Mouse (Mus musculus) hindbrain, embryonic 13.5 days (tissue): ENCODE measurements around the gene Gm17660. TPM values are rescaled to one million over a fixed set of nuclear protein-coding genes. Genes with fewer than 3 reads are reported as not detected.

Experiments used
- ATAC-seq: fragments of 200-750 bp; cut with Nextera tagmentation; 2 replicates; pipeline ENCODE4 v1.8.0; 2017; ENCODE audit warnings: moderate TSS enrichment; ENCODE audit not compliant: low FRiP score
- H3K27ac ChIP-seq: fragments of 300-500 bp; sonication (generic); 2 replicates; pipeline ENCODE4 v1.5.1; 2015; ENCODE audit warnings: inconsistent platforms, mild to moderate bottlenecking, moderate library complexity
- H3K27me3 ChIP-seq: fragments of 300-500 bp; sonication (generic); 2 replicates; pipeline ENCODE4 v1.6.1; 2015; ENCODE audit warnings: mild to moderate bottlenecking, inconsistent platforms
- H3K36me3 ChIP-seq: fragments of 300-500 bp; sonication (generic); 2 replicates; pipeline ENCODE4 v1.6.1; 2015; ENCODE audit warnings: mild to moderate bottlenecking, inconsistent platforms
- H3K4me1 ChIP-seq: fragments of 300-500 bp; sonication (generic); replicated peaks from 2 replicates; pipeline ENCODE4 v1.6.1; 2015; ENCODE audit warnings: inconsistent platforms
- H3K4me2 ChIP-seq: fragments of 300-500 bp; sonication (generic); 2 replicates; pipeline ENCODE4 v1.6.1; 2015; ENCODE audit warnings: inconsistent platforms, mild to moderate bottlenecking, moderate library complexity
- H3K4me3 ChIP-seq: fragments of 300-500 bp; sonication (generic); 2 replicates; pipeline ENCODE4 v1.5.1; 2015; ENCODE audit warnings: mild to moderate bottlenecking, inconsistent platforms
- H3K9ac ChIP-seq: fragments of 300-500 bp; sonication (generic); 2 replicates; pipeline ENCODE4 v1.6.1; 2015; ENCODE audit warnings: mild to moderate bottlenecking, inconsistent platforms
- H3K9me3 ChIP-seq: fragments of 300-500 bp; sonication (generic); 2 replicates; pipeline ENCODE4 v1.6.1; 2016; ENCODE audit warnings: inconsistent platforms
- WGBS: fragments of 180-500 bp; shearing (Covaris S2); methylation state at CpG from one replicate; pipeline ENCODE4 v1.1.7; 2015; 5-methylcytosine and 5-hydroxymethylcytosine counted together
- polyA plus RNA-seq: library from polyadenylated mRNA; unstranded; fragments of >200 nt; fragmentation: Nextera tagmentation; extraction: Ambion mirVana; gene quantifications from 2 replicates; pipeline ENCODE4 v1.2.1, GENCODE M21; 2015

Gene Gm17660
- polyA plus RNA-seq, 1 experiment from 2014 or later = not detected

DNA sequence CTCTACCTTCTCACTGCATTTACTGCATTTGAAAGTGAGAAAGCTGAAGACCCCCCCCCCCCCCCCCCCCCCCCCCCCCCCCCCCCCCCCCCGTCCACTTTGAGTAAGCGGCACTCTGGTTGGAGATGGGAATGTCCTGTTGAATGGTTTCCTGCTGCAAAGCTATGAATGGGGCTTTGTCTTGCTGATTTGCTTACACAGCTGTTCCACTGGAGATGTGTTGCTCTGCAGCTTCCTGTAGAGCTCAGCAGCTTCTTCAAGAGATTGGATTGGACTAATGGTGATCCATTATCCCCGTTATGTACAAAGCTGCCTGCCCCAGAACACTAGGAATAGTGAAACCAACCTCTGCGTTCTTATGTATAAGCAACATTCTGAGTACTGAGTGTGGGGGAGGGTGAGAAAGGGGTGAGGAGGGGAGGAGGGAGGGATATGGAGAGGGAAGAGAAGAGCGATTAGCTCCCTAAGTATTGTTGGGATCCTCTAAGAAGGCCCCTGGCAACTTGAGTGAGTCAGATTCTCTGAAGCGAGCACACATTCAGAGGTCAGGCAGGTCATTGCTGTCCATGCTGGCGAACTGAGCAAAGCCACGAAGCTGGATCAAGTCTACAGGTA, 5.0 kb downstream of the Gm17660 start:
- ATAC-seq = peak; percentile 87
- 1% methylated on average over 6 of the region's 8 CpGs for WGBS
- H3K36me3 ChIP-seq = no peaks in the 10 kb centered on the region
- H3K4me3 ChIP-seq = no peak overlapping the region
- H3K4me2 ChIP-seq = 0 out of 2 replicates have a peak overlapping the region, but pooled peaks have one; percentile 17
- H3K9ac ChIP-seq = no peak overlapping the region
- H3K9me3 ChIP-seq = no peaks in the 10 kb centered on the region
- H3K27ac ChIP-seq = peak overlapping the region; percentile 77
- H3K4me1 ChIP-seq = peaks cover 8% of the 10 kb centered on the region
- no peaks in the 10 kb centered on the region for H3K27me3 ChIP-seq

DNA sequence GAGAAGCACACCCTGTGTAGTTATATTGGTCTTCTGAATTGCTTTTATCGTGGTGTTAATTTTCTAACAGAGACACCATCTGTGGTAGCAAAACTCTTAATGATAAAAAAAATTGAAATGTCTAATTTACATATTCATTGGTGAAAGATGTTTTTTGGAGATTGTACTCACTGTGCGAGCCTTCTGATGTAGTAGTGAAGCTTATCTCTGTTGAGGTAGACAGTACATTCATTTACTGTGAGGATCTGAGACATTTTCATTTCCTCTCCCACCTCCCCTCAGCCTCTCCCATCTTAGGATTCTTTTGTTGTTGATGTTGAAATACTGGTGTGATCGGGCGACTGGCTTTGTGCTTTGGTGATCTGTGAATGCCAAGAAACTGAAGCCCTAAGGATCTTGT, 6.4 kb downstream of the Gm17660 start:
- WGBS = 50% methylated on average over 4 of the region's 4 CpGs
- Histone ChIP-seq H3K27me3 (no peaks in the 10 kb centered on the region), H3K4me2 (no peak overlapping the region), H3K4me1 (peaks cover 8% of the 10 kb centered on the region), H3K4me3 (no peak overlapping the region), H3K27ac (no peak overlapping the region), H3K9ac (no peak overlapping the region), H3K36me3 (no peaks in the 10 kb centered on the region), H3K9me3 (no peaks in the 10 kb centered on the region)
- ATAC-seq = no peak

DNA sequence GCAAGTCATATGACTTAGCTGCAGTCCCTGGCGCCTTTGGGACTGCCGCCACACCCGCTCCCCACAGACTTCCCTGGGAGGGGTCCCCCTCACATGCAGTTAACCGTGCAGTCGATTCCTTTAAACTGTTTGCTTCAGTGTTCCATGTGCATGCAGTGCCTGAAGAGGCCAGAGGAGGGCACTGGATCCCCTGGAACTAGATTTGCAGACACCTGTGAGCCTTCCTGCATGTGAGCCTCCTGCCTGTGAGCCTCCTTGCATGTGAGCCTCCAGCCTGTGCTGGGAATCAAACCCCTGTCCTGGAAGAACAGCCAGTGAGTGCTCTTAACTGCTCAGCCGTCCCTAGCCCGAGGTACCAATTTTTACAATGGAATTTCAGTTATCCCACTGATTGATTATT, 8.7 kb downstream of the Gm17660 start:
- Histone ChIP-seq H3K9ac (no peak overlapping the region), H3K4me1 (peaks cover 8% of the 10 kb centered on the region), H3K36me3 (peaks cover 6% of the 10 kb centered on the region), H3K4me2 (no peak overlapping the region), H3K27ac (no peak overlapping the region), H3K4me3 (no peak overlapping the region), H3K9me3 (no peaks in the 10 kb centered on the region), H3K27me3 (no peaks in the 10 kb centered on the region)
- WGBS = 91% methylated on average over 7 of the region's 7 CpGs
- no peak for ATAC-seq

DNA sequence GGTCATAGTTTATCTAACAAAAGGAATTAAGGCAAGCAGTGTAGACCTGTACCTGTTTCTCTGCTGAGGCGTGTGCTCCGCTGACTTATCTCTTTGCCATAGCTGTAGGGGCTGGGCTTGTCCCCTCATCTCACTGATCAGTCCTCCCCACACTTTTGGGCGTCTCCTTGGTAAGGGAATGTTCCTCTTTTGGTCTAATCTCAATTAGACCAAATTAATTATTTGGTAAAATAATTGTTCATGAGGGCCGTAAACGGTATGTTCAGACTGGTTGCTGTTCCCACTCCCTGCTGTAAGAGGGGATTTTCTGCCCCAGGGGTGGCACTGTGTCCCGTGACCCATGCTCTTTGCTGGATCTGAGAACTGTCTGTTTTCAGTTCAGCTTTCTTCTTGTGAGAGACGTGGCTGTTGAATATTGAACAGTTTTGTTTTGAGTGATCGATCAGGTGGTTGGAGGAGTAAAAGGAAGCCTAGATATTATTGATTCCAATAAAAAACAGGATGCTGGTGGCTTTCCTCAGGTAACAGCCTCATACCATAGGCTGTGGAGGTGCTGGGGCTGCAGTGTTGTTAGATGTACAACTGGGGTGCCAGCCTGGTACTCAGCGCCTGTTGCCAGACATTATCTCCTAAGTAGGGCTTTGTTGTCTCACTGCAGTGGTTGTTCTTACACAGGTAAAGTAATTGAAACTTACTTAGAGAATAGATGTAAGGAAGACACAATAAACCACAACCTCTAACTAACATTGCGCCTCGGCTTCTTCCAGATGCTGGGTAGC, 14.4 kb downstream of the Gm17660 start:
- 93% methylated on average over 11 of the region's 11 CpGs for WGBS

DNA sequence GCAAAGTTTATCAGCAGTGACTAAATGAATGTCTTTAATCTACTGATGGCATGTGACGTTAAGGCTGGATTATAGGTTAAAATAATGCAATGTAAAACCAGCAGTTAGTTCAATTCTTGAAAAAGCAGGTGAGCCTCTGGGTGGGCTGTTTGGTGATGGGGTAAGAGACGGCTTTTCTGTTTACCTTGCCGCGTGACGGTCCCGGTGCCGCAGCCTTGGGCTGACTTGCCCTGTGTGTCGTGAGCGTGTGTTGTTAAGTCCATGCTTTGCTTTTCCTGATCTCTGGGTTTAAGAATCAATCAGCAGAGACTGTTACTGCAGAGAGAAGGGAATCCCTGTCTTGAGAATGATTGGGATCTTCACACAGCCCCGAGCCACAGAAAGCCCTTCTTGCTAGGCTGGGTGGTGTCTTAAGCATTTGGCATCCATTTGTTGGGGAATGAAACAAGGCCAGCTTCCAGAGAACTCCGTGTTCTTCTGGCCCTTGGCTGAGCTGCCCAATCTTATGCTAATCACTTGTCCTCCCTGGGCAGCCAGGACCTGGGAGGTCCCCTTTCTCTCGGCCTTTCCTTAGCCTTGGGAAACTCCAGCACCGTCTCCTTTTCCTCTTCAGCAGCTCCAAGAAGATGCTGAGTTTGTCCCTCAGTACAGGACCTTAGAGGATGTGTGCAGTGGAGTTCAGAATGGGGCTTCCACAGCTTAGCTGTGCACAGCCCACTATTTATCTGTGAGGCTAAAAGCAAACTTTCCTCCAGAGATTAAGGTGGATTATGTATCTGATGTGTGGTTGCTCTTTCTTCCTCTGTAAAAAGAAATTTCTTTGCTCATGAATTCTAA, 15.3 kb downstream of the Gm17660 start:
- H3K4me2 ChIP-seq = no peak overlapping the region
- WGBS = 81% methylated on average over 13 of the region's 13 CpGs
- no peak overlapping the region for H3K9ac ChIP-seq
- no peak overlapping the region for H3K4me3 ChIP-seq
- no peak overlapping the region for H3K27ac ChIP-seq
- H3K4me1 ChIP-seq = no peaks in the 10 kb centered on the region
- no peaks in the 10 kb centered on the region for H3K9me3 ChIP-seq
- ATAC-seq = no peak
- no peaks in the 10 kb centered on the region for H3K27me3 ChIP-seq
- peaks cover 54% of the 10 kb centered on the region for H3K36me3 ChIP-seq

More for the DNA sequence above, 14.4 kb downstream of the Gm17660 start:
- ATAC-seq = no peak
- Histone ChIP-seq H3K4me2 (no peak overlapping the region), H3K9me3 (no peaks in the 10 kb centered on the region), H3K4me1 (no peaks in the 10 kb centered on the region), H3K36me3 (peaks cover 52% of the 10 kb centered on the region), H3K27me3 (no peaks in the 10 kb centered on the region), H3K27ac (no peak overlapping the region), H3K9ac (no peak overlapping the region), H3K4me3 (no peak overlapping the region)

DNA sequence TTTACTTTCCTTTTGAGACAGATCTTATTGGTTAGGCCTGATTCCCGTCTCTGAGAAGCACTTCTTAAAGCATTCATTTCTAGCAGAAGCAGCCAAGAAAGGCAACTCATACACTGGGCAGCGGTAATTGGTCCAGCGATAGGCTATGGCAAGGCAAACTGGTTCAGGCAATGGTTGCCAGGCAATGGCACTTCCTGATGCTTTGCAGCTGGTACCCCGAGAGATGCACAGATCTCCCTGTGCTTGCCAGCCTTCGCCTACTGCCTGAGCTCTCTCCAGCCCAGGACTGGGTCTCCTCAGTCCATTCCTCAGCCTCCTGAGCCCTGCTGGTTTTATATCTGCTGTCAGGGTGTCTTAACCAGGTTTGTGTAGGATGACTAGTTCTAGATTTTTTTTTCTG, 17.0 kb downstream of the Gm17660 start:
- H3K4me1 ChIP-seq = no peaks in the 10 kb centered on the region
- H3K27me3 ChIP-seq = no peaks in the 10 kb centered on the region
- no peak overlapping the region for H3K27ac ChIP-seq
- H3K36me3 ChIP-seq = peaks cover 56% of the 10 kb centered on the region
- WGBS = 88% methylated on average over 5 of the region's 5 CpGs
- H3K4me2 ChIP-seq = no peak overlapping the region
- H3K9me3 ChIP-seq = no peaks in the 10 kb centered on the region
- no peak for ATAC-seq
- H3K9ac ChIP-seq = no peak overlapping the region; the same call in 1 of the 2 replicates
- no peak overlapping the region for H3K4me3 ChIP-seq

DNA sequence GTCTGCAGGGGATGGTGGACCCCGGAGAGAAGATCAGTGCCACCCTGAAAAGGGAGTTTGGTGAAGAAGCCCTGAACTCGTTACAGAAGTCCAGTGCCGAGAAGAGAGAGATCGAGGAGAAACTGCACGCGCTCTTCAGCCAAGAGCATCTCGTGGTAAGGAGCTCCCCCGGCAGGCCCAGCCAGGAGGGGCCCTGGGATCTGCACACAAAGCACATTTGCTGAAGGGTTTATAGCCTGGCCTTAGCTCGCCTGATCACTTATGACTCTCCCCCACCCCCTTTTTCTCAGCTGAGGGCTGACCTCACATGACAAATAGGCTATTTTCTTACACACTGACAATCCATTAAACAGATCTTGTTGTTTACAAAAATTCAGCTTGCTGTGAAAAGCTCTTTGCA, 17.8 kb downstream of the Gm17660 start:
- Histone ChIP-seq H3K27ac (no peak overlapping the region), H3K36me3 (peaks cover 51% of the 10 kb centered on the region), H3K4me2 (no peak overlapping the region), H3K4me1 (no peaks in the 10 kb centered on the region), H3K9ac (no peak overlapping the region), H3K9me3 (no peaks in the 10 kb centered on the region), H3K27me3 (no peaks in the 10 kb centered on the region), H3K4me3 (no peak overlapping the region)
- 81% methylated on average over 9 of the region's 9 CpGs for WGBS
- ATAC-seq = no peak

DNA sequence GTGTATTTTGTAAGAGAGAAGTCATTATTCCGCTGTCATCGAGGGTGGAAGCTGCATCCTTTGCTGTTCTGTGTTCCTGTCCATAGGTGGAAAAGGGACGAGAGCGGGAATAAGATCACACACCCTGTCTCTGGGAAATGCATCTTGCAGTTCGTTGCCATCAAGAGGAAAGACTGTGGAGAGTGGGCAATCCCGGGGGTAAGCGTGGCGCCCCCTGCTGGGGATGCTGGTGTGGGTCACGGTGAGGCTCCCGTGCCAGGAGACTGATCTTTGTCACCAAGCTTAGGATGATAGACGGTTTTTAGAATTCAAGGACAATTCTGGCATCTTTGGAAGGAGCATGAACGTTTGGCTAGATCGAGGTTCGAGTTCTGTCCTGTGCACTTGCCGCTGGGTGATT, 19.4 kb downstream of the Gm17660 start:
- no peak for ATAC-seq
- WGBS = 68% methylated on average over 15 of the region's 15 CpGs
- Histone ChIP-seq H3K9ac (no peak overlapping the region), H3K27ac (no peak overlapping the region), H3K27me3 (no peaks in the 10 kb centered on the region), H3K4me1 (no peaks in the 10 kb centered on the region), H3K36me3 (peaks cover 46% of the 10 kb centered on the region), H3K4me3 (no peak overlapping the region), H3K9me3 (no peaks in the 10 kb centered on the region), H3K4me2 (no peak overlapping the region)

DNA sequence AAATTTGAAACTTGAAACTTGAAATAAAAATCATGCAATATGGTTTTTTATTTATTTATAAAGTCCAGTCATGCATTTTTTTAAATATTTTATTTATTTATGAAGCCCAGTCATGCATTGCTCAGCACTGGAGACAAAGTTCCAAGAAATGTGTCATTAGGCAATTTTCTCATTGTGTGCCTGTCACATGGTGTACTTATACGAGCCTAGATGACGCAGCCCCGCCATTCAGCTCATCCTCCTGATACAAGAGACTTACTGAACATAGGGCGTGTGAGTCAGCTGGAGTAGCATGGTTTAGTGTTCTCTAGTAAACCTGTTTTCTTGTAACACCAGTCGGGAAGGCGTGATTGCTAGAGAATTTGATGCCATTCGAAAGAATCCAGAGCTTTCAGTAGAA, 21.1 kb downstream of the Gm17660 start:
- Histone ChIP-seq H3K27me3 (no peaks in the 10 kb centered on the region), H3K36me3 (peaks cover 45% of the 10 kb centered on the region), H3K27ac (no peak overlapping the region), H3K9ac (no peak overlapping the region), H3K4me2 (no peak overlapping the region), H3K4me3 (no peak overlapping the region), H3K4me1 (no peaks in the 10 kb centered on the region), H3K9me3 (no peaks in the 10 kb centered on the region)
- WGBS = 85% methylated on average over 7 of the region's 7 CpGs
- ATAC-seq = no peak

DNA sequence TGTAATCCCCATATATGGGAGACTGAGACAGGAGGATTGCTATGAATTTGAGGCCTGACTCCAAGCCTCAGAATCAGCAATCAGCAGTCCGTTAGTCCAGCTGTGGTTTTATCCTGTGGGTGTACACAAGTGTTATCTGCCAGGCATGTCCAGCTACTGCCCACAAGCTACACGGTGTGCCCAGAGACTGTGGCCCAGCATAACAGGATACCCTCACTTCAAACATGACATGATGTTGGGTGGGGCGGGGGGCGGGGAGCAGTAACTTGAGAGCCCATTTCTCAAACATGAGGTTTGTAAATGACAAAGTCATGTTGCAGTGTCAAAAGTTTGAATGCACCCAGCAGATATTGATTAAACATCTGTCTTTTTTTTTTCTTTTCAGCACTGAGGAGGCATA, 21.6 kb downstream of the Gm17660 start:
- Histone ChIP-seq H3K36me3 (peaks cover 45% of the 10 kb centered on the region), H3K9ac (no peak overlapping the region), H3K9me3 (no peaks in the 10 kb centered on the region), H3K4me2 (no peak overlapping the region), H3K27me3 (no peaks in the 10 kb centered on the region), H3K27ac (no peak overlapping the region), H3K4me3 (no peak overlapping the region), H3K4me1 (no peaks in the 10 kb centered on the region)
- no peak for ATAC-seq
- 96% methylated on average over 4 of the region's 4 CpGs for WGBS

DNA sequence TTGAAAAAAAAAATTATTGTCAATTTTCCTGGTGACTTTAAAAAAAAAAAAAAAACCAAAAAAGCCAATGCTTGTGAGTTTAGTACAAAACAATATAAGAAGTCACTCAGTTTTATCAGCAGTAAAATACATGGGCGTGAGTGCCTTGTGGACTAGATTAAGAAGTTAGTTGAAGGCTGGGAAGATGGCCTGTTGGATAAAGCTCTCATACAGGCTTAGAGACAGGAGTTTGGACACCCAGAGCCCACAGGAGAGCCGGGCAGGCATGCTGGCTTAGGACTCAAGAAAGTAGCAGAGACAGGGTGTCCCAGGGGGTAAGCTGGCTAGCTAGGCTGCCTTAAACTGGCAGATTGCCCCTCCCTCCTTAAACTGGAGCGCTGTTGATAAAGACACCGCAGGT, 22.5 kb downstream of the Gm17660 start:
- WGBS = 93% methylated on average over 4 of the region's 4 CpGs
- Histone ChIP-seq H3K9me3 (no peaks in the 10 kb centered on the region), H3K4me3 (no peak overlapping the region), H3K4me2 (no peak overlapping the region), H3K27ac (no peak overlapping the region), H3K36me3 (peaks cover 42% of the 10 kb centered on the region), H3K4me1 (no peaks in the 10 kb centered on the region), H3K27me3 (no peaks in the 10 kb centered on the region), H3K9ac (no peak overlapping the region)
- no peak for ATAC-seq

DNA sequence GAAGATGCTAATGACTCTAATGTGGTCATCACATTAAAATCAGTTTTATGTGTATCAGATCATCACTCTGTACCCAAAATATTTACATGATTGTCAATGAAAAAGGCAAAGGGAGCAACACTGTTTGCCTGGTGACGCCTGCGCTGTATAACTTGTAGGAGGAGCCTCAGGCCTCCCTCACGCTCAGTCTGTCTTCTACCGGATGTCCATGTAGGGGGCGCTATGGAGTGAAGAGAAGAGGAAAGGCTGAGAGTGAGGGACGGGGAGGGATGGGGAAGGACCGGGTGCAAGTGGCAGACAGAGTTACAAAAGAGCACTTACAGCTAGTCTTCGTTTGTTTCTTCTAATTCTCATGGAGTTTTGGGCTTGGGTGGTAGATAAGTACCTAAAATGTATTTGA, 24.5 kb downstream of the Gm17660 start:
- ATAC-seq = no peak
- 57% methylated on average over 8 of the region's 8 CpGs for WGBS
- Histone ChIP-seq H3K4me3 (no peak overlapping the region), H3K4me2 (no peak overlapping the region), H3K9ac (no peak overlapping the region), H3K9me3 (no peaks in the 10 kb centered on the region), H3K4me1 (peaks cover 4% of the 10 kb centered on the region; the same call in 1 of the 2 replicates), H3K36me3 (peaks cover 30% of the 10 kb centered on the region), H3K27ac (no peak overlapping the region), H3K27me3 (no peaks in the 10 kb centered on the region)
